Comparison of ENCODE assay signal across 8 mouse cellular contexts in the genomic region with DNA sequence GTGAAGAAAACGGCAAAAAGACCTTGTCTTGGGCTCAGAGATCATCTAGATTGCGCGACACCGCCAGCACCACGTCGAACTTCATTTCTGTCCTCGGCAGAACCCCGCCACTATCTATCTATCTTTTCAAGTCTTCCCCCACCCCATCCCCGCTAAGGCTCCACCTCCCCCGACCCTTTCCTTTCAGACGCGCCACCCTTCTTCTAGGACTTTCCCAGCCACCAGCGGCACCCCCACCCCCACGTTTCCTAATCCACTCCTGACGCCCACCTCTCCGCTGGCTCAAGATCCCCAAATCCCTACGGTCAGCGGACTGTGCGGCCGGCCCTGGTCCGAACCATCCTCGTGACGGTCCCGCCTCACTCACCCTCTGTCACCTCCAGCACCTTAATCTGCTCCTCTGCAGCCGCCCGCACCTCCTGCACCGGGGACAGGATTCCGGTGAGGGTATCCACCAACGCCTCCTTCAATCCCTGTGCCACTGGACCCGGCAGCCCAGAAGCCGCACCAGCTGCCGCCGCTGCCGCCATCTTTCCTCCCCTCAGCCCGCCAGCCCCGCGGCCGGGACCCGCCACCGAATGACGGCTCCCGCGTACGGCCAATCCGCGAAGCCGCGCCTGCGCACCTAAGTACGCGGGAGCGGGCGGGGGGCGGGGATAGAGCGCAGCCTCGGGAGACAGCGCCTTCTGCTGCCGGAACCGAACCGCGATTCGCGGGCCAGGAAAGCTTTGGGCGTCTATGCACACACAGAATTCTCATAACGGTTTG. TPM values are rescaled to one million over a fixed set of nuclear protein-coding genes. Genes with fewer than 3 reads are reported as not detected.
DNase-seq lines count a peak whose midpoint lies in the region; ATAC-seq lines count a peak whose summit lies in the region.

Gene Ipo9 (minus strand): TSS at position 599 of the 768 bp plus-strand sequence.

- peak; percentile 87 for ATAC-seq in heart, embryonic 13.5 days (ENCODE audit: extremely low read depth, insufficient number of reproducible peaks, low FRiP score, low TSS enrichment)
- ATAC-seq in liver, embryonic 12.5 days: peak; percentile 95
- ATAC-seq in stomach, embryonic 15.5 days (ENCODE audit: insufficient read depth, low FRiP score, low read depth): peak; percentile 96

- H3K9me3 ChIP-seq in heart, embryonic 13.5 days: no peaks in the 10 kb centered on the region
- H3K9me3 ChIP-seq in liver, embryonic 12.5 days (replicated peaks): no peaks in the 10 kb centered on the region
- no peaks in the 10 kb centered on the region for H3K9me3 ChIP-seq in stomach, embryonic 15.5 days

- peak within 1 kb of the TSS; percentile 83 for H3K4me2 ChIP-seq in heart, embryonic 13.5 days
- peak within 1 kb of the TSS; percentile 73 for H3K4me2 ChIP-seq in liver, embryonic 12.5 days
- peak within 1 kb of the TSS; percentile 78 for H3K4me2 ChIP-seq in stomach, embryonic 15.5 days

- peaks cover 20% of the 10 kb centered on the region for H3K36me3 ChIP-seq in heart, embryonic 13.5 days
- H3K36me3 ChIP-seq in liver, embryonic 12.5 days: peaks cover 19% of the 10 kb centered on the region
- H3K36me3 ChIP-seq in stomach, embryonic 15.5 days: peaks cover 4% of the 10 kb centered on the region

- H3K9ac ChIP-seq in heart, embryonic 13.5 days: peak within 1 kb of the TSS; percentile 98
- peak within 1 kb of the TSS; percentile 89 for H3K9ac ChIP-seq in liver, embryonic 12.5 days
- H3K9ac ChIP-seq in stomach, embryonic 15.5 days: peak within 1 kb of the TSS; percentile 97

- H3K4me1 ChIP-seq in brown adipose tissue, adult 24 weeks (ENCODE audit: control insufficient read depth, insufficient read depth, insufficient read length, low read length): peaks cover 25% of the 10 kb centered on the region
- peaks cover 48% of the 10 kb centered on the region for H3K4me1 ChIP-seq in heart, embryonic 13.5 days
- H3K4me1 ChIP-seq in liver, embryonic 12.5 days: peaks cover 43% of the 10 kb centered on the region
- H3K4me1 ChIP-seq in stomach, embryonic 15.5 days: peaks cover 12% of the 10 kb centered on the region; the same call in 1 of the 2 replicates

- no peaks in the 10 kb centered on the region for H3K27me3 ChIP-seq in heart, embryonic 13.5 days (replicated peaks)
- no peaks in the 10 kb centered on the region; the same call in 1 of the 2 replicates for H3K27me3 ChIP-seq in liver, embryonic 12.5 days (replicated peaks)
- no peaks in the 10 kb centered on the region for H3K27me3 ChIP-seq in stomach, embryonic 15.5 days (replicated peaks)

- H3K27ac ChIP-seq in brown adipose tissue, adult 24 weeks (replicated peaks; ENCODE audit: low read depth, low read length): peak within 1 kb of the TSS; percentile 67
- H3K27ac ChIP-seq in heart, embryonic 13.5 days (replicated peaks): peak within 1 kb of the TSS; percentile 93
- H3K27ac ChIP-seq in liver, embryonic 12.5 days: peak within 1 kb of the TSS; percentile 71
- peak within 1 kb of the TSS; percentile 93 for H3K27ac ChIP-seq in stomach, embryonic 15.5 days

- H3K4me3 ChIP-seq in brown adipose tissue, adult 24 weeks (ENCODE audit: insufficient read depth, low read depth, low read length): peak within 1 kb of the TSS; percentile 95
- H3K4me3 ChIP-seq in heart, embryonic 13.5 days: peak within 1 kb of the TSS; percentile 97
- peak within 1 kb of the TSS; percentile 90 for H3K4me3 ChIP-seq in liver, embryonic 12.5 days
- H3K4me3 ChIP-seq in stomach, embryonic 15.5 days (replicated peaks): peak within 1 kb of the TSS; percentile 96

- DNase-seq in CD4-positive, CD25-positive, alpha-beta regulatory T cell, adult 2 months (ENCODE audit: low read depth, low spot score): peak; percentile 97
- DNase-seq in fat pad, adult 2 months (ENCODE audit: extremely low read depth, low read depth, low spot score): peak; percentile 10
- peak; percentile 97 for DNase-seq in kidney, postnatal 10 days
- peak; percentile 77 to 87 for DNase-seq in natural killer cell, adult 2 months (ENCODE audit: low spot score in 2 of 2)

- WGBS in heart, embryonic 13.5 days: 1% methylated on average over 65 of the region's 65 CpGs
- under 1% methylated on average over 65 of the region's 65 CpGs for WGBS in liver, embryonic 12.5 days (ENCODE audit: insufficient replicate concordance)
- under 1% methylated on average over 65 of the region's 65 CpGs for WGBS in stomach, embryonic 15.5 days

RNA-seq across cellular contexts. Expression of gene Ipo9, which starts in this region (rescaled TPM):
- polyA plus RNA-seq in brown adipose tissue, adult 24 weeks (2012; ENCODE audit: insufficient read depth, insufficient read length, missing spikeins): 24.2 and 40.7 TPM in 2 replicates
- polyA plus RNA-seq in heart, embryonic 13.5 days (2015; fragmentation: Nextera tagmentation; extraction: Ambion mirVana): 76.6 and 80.2 TPM in 2 replicates
- polyA plus RNA-seq in liver, embryonic 12.5 days (2016; fragmentation: Nextera tagmentation; extraction: Ambion mirVana): 50.4 and 53.6 TPM in 2 replicates
- polyA plus RNA-seq in stomach, embryonic 15.5 days (2015; fragmentation: Nextera tagmentation; extraction: Ambion mirVana): 88.7 and 96.5 TPM in 2 replicates

Comparison
In these comparisons a context has a peak if more than half of its experiments do, and no peak if none do; other contexts are left out.
1. Peak in every context shown above with its lines: DNase-seq, ATAC-seq, H3K4me3 ChIP-seq and H3K27ac ChIP-seq.
2. DNase-seq: peak in every context shown above with its lines; median percentile 97 in CD4-positive, CD25-positive, alpha-beta regulatory T cell, adult 2 months; 97 in kidney, postnatal 10 days; 82 in natural killer cell, adult 2 months; 10 in fat pad, adult 2 months.